Mouse (Mus musculus) heart, embryonic 14.5 days (tissue): Measurements from ENCODE around the gene Maml3. TPM values are rescaled to one million over a fixed set of nuclear protein-coding genes. Genes with fewer than 3 reads are reported as not detected.

ENCODE experiments used
- ATAC-seq: fragments of 200-750 bp; cut with Nextera tagmentation; 2 replicates; pipeline ENCODE4 v1.8.0; 2017; ENCODE audit warnings: low read depth, moderate TSS enrichment; ENCODE audit not compliant: insufficient number of reproducible peaks, insufficient read depth, low FRiP score
- H3K27ac ChIP-seq, 2 experiments: fragments of 200-500 bp in 1 of 2; fragments of 300-500 bp in 1 of 2; sonication (generic) in 1 of 2; replicated peaks in 1 of 2; 2 replicates each; pipeline ENCODE4 v1.5.1; 2012 to 2014; ENCODE audit warnings: low read depth in 2 of 2, low read length in 2 of 2, control low read depth in 1 of 2, mild to moderate bottlenecking in 1 of 2, mixed read lengths in 1 of 2; ENCODE audit not compliant: control insufficient read depth in 1 of 2, insufficient read depth in 1 of 2
- H3K27me3 ChIP-seq: fragments of 300-500 bp; sonication (generic); 2 replicates; pipeline ENCODE4 v1.6.1; 2014; ENCODE audit warnings: mild to moderate bottlenecking, low read length, control low read depth; ENCODE audit not compliant: control insufficient read depth, insufficient read depth
- H3K36me3 ChIP-seq: fragments of 300-500 bp; sonication (generic); 2 replicates; pipeline ENCODE4 v1.6.1; 2014; ENCODE audit warnings: mild to moderate bottlenecking, control low read depth, low read length, mixed read lengths; ENCODE audit not compliant: control insufficient read depth, insufficient read depth
- H3K4me1 ChIP-seq, 2 experiments: fragments of 200-500 bp in 1 of 2; fragments of 300-500 bp in 1 of 2; sonication (generic) in 1 of 2; 2 replicates each; pipeline ENCODE4 v1.6.1; 2012 to 2014; ENCODE audit warnings: low read length in 2 of 2, control low read depth in 1 of 2, mixed read lengths in 1 of 2; ENCODE audit not compliant: control insufficient read depth in 2 of 2, insufficient read depth in 2 of 2
- H3K4me2 ChIP-seq: fragments of 300-500 bp; sonication (generic); 2 replicates; pipeline ENCODE4 v1.6.1; 2014; ENCODE audit warnings: mild to moderate bottlenecking, low read length
- H3K4me3 ChIP-seq, 2 experiments: fragments of 200-500 bp in 1 of 2; fragments of 300-500 bp in 1 of 2; sonication (generic) in 1 of 2; 2 replicates each; pipeline ENCODE4 v1.5.1; 2012 to 2014; ENCODE audit warnings: low read length in 2 of 2, mild to moderate bottlenecking in 2 of 2, control low read depth in 1 of 2, low read depth in 1 of 2, moderate library complexity in 1 of 2; ENCODE audit not compliant: control insufficient read depth in 1 of 2, insufficient read depth in 1 of 2
- H3K9ac ChIP-seq: fragments of 300-500 bp; sonication (generic); 2 replicates; pipeline ENCODE4 v1.6.1; 2014; ENCODE audit warnings: mild to moderate bottlenecking, low read length
- H3K9me3 ChIP-seq: fragments of 300-500 bp; sonication (generic); 2 replicates; pipeline ENCODE4 v1.6.1; 2016; ENCODE audit warnings: low read length, control low read depth; ENCODE audit not compliant: control insufficient read depth
- WGBS: fragments of 180-500 bp; shearing (Covaris S2); extraction: QIAGEN DNeasy Blood & Tissue Kit; methylation state at CpG from one replicate; pipeline ENCODE4 v1.1.7; 2014; 5-methylcytosine and 5-hydroxymethylcytosine counted together
- polyA plus RNA-seq: library from polyadenylated mRNA; unstranded; fragments of >200 nt; fragmentation: Nextera tagmentation; extraction: Ambion mirVana; gene quantifications from 2 replicates; pipeline ENCODE4 v1.2.1, GENCODE M21; 2014

Gene Maml3
- polyA plus RNA-seq, 1 experiment from 2014 or later, result 2.9 TPM

DNA sequence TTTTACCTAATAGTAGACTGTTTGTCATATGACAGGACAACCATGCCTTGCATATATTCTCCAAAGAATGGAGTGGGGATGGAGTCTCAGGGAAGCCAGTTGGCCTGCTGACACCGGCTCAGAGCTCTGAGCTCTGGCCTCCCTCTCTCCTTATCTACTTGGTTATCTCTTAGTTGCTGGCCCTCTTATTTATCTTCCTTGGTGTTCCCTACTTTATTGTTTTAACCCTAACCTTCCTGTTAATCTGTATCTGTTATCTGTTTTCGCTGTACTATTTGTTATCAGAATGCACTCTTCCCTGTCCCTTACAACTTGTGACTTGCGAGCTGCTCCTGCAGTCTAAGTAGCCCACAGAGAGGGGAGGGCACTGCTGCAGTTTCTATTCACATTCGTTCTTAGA is 432.2 kb downstream of the Maml3 start:
- no peak overlapping the region for H3K9ac ChIP-seq
- ATAC-seq, result no peak
- H3K4me3 ChIP-seq, result no peak overlapping the region
- H3K36me3 ChIP-seq, result no peaks in the 10 kb centered on the region
- 35% methylated on average over 4 of the region's 4 CpGs for WGBS
- H3K4me1 ChIP-seq, result peaks cover 0 to 2% of the 10 kb centered on the region in 2 experiments; a peak in 2 of 4 replicates
- no peaks in the 10 kb centered on the region for H3K9me3 ChIP-seq
- H3K27me3 ChIP-seq, result no peaks in the 10 kb centered on the region
- H3K4me2 ChIP-seq, result no peak overlapping the region
- no peak overlapping the region for H3K27ac ChIP-seq

GRCm38 (mm10) chr3:51671071-51671469 is 433.8 kb downstream of the Maml3 start:
- H3K9ac ChIP-seq, result no peak overlapping the region
- no peak overlapping the region for H3K4me2 ChIP-seq
- no peaks in the 10 kb centered on the region for H3K36me3 ChIP-seq
- WGBS, result 90% methylated on average over 1 of the region's 1 CpGs
- no peak overlapping the region for H3K27ac ChIP-seq
- ATAC-seq, result no peak
- no peak overlapping the region for H3K4me3 ChIP-seq
- H3K9me3 ChIP-seq, result no peaks in the 10 kb centered on the region
- peaks cover 2% of the 10 kb centered on the region in 2 experiments; a peak in 3 of 4 replicates for H3K4me1 ChIP-seq
- no peaks in the 10 kb centered on the region for H3K27me3 ChIP-seq

GRCm38 (mm10) chr3:51670414-51671070 is 434.3 kb downstream of the Maml3 start:
- Histone ChIP-seq H3K4me3 (no peak overlapping the region), H3K36me3 (no peaks in the 10 kb centered on the region), H3K9me3 (no peaks in the 10 kb centered on the region), H3K27ac (no peak overlapping the region), H3K4me2 (no peak overlapping the region), H3K4me1 (peaks cover 5 to 7% of the 10 kb centered on the region in 2 experiments; a peak in 3 of 4 replicates), H3K27me3 (no peaks in the 10 kb centered on the region), H3K9ac (no peak overlapping the region)
- WGBS, result 84% methylated on average over 5 of the region's 5 CpGs
- no peak for ATAC-seq

- no peak overlapping the region for H3K9ac ChIP-seq
- H3K4me3 ChIP-seq, result no peak overlapping the region
- H3K36me3 ChIP-seq, result no peaks in the 10 kb centered on the region
- ATAC-seq, result no peak
- no peak overlapping the region for H3K4me2 ChIP-seq
- peak overlapping the region in 1 of 2 experiments; percentile 24; a peak in 1 of 4 replicates for H3K27ac ChIP-seq
- H3K4me1 ChIP-seq, result peaks cover 6 to 11% of the 10 kb centered on the region in 2 experiments; a peak in 3 of 4 replicates
- 31% methylated on average over 2 of the region's 2 CpGs for WGBS
- H3K9me3 ChIP-seq, result no peaks in the 10 kb centered on the region
- no peaks in the 10 kb centered on the region for H3K27me3 ChIP-seq
Observed at GRCm38 (mm10) chr3:51668607-51669006, 436.3 kb downstream of the Maml3 start.

DNA sequence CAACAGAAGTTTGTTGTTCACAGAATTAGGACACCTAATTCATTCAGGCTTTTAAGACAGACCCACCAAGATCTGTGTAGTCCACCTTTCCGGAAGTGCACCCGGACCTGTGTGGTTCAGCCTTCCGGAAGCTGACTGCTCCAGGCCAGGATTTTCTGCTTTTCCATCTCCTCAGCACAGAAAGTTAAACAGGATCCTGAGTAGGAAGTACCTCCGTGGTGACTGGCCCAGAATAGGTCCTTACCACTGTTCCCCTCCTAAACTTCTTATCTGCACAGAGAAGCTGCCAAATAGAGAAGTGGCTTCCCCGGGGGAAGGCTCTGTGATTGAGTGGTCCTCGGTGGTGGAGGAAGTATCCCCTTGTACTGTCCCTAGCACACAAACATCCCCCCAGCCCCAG is 442.3 kb downstream of the Maml3 start:
- Histone ChIP-seq H3K9ac (0 out of 2 replicates have a peak overlapping the region, but pooled peaks have one; percentile 5), H3K4me1 (peaks cover 22 to 26% of the 10 kb centered on the region in 2 experiments), H3K27ac (peak overlapping the region in 1 of 2 experiments; percentile 28; a peak in 1 of 4 replicates), H3K4me3 (no peak overlapping the region), H3K27me3 (no peaks in the 10 kb centered on the region), H3K4me2 (0 out of 2 replicates have a peak overlapping the region, but pooled peaks have one; percentile 8), H3K9me3 (no peaks in the 10 kb centered on the region), H3K36me3 (no peaks in the 10 kb centered on the region)
- 29% methylated on average over 6 of the region's 6 CpGs for WGBS
- ATAC-seq, result no peak

GRCm38 (mm10) chr3:51661880-51662550 is 442.9 kb downstream of the Maml3 start:
- no peaks in the 10 kb centered on the region for H3K36me3 ChIP-seq
- no peak for ATAC-seq
- no peaks in the 10 kb centered on the region for H3K9me3 ChIP-seq
- peaks cover 22 to 26% of the 10 kb centered on the region in 2 experiments for H3K4me1 ChIP-seq
- H3K4me2 ChIP-seq, result 0 out of 2 replicates have a peak overlapping the region, but pooled peaks have one; percentile 8
- H3K27me3 ChIP-seq, result no peaks in the 10 kb centered on the region
- 0 out of 4 replicates have a peak overlapping the region, but pooled peaks of 1 of the 2 experiments have one; percentile 28 for H3K27ac ChIP-seq
- H3K9ac ChIP-seq, result peak overlapping the region; percentile 14; the same call in 1 of the 2 replicates
- 67% methylated on average over 11 of the region's 11 CpGs for WGBS
- no peak overlapping the region for H3K4me3 ChIP-seq

GRCm38 (mm10) chr3:51661376-51661775 is 443.5 kb downstream of the Maml3 start:
- H3K9me3 ChIP-seq, result no peaks in the 10 kb centered on the region
- no peaks in the 10 kb centered on the region for H3K27me3 ChIP-seq
- peaks cover 22 to 26% of the 10 kb centered on the region in 2 experiments for H3K4me1 ChIP-seq
- no peak for ATAC-seq
- 48% methylated on average over 5 of the region's 5 CpGs for WGBS
- H3K9ac ChIP-seq, result no peak overlapping the region
- no peaks in the 10 kb centered on the region for H3K36me3 ChIP-seq
- H3K27ac ChIP-seq, result no peak overlapping the region
- no peak overlapping the region for H3K4me2 ChIP-seq
- H3K4me3 ChIP-seq, result no peak overlapping the region
